Mouse (Mus musculus) gonadal fat pad, adult 2 months (tissue): ENCODE measurements around the gene 6030408B16Rik. TPM values are rescaled to one million over a fixed set of nuclear protein-coding genes. Genes with fewer than 3 reads are reported as not detected.

Source experiments
- DNase-seq: peaks from one replicate; pipeline ENCODE4 v3.0.0-alpha.2; 2012; ENCODE audit warnings: low read depth
- polyA plus RNA-seq: library from polyadenylated mRNA; depleted of rRNA; stranded (reverse); fragments of >200 nt; gene quantifications from 2 replicates; pipeline ENCODE4 v1.2.3, GENCODE M21; 2012; rRNA removed

Gene 6030408B16Rik
- polyA plus RNA-seq = 10.3 and 11.5 TPM in 2 replicates

GRCm38 (mm10) chr15:101293025-101293621 lies at the start of gene 6030408B16Rik:
6030408B16Rik (plus strand) TSS chr15:101293212.
- no peak for DNase-seq

GRCm38 (mm10) chr15:101244012-101244411 lies 49.0 kb upstream of the 6030408B16Rik start:
- DNase-seq = no peak

GRCm38 (mm10) chr15:101246231-101247154 lies 46.5 kb upstream of the 6030408B16Rik start:
- peak; percentile 67 for DNase-seq

- DNase-seq = no peak
Measured at GRCm38 (mm10) chr15:101247155-101247498, 45.9 kb upstream of the 6030408B16Rik start.

- DNase-seq = no peak
Measured at GRCm38 (mm10) chr15:101248029-101248710, 44.8 kb upstream of the 6030408B16Rik start.

GRCm38 (mm10) chr15:101250220-101250800 lies 42.7 kb upstream of the 6030408B16Rik start:
- DNase-seq = no peak

- no peak for DNase-seq
Measured at GRCm38 (mm10) chr15:101251930-101252329, 41.1 kb upstream of the 6030408B16Rik start.

GRCm38 (mm10) chr15:101252614-101253013 lies 40.4 kb upstream of the 6030408B16Rik start:
- no peak for DNase-seq

- no peak for DNase-seq
Measured at GRCm38 (mm10) chr15:101253563-101253885, 39.5 kb upstream of the 6030408B16Rik start.

- no peak for DNase-seq
Measured at GRCm38 (mm10) chr15:101253886-101254795, 38.9 kb upstream of the 6030408B16Rik start, which contains the start of gene Nr4a1. Nr4a1 (plus strand) TSS chr15:101254269.

- DNase-seq = no peak
Measured at GRCm38 (mm10) chr15:101255842-101256462, 37.1 kb upstream of the 6030408B16Rik start.

- no peak for DNase-seq
Measured at GRCm38 (mm10) chr15:101256463-101257206, 36.4 kb upstream of the 6030408B16Rik start.

GRCm38 (mm10) chr15:101258420-101258819 lies 34.6 kb upstream of the 6030408B16Rik start:
- no peak for DNase-seq

GRCm38 (mm10) chr15:101259922-101260321 lies 33.1 kb upstream of the 6030408B16Rik start:
- DNase-seq = no peak

GRCm38 (mm10) chr15:101260387-101260786 lies 32.6 kb upstream of the 6030408B16Rik start:
- no peak for DNase-seq

GRCm38 (mm10) chr15:101260874-101261622 lies 32.0 kb upstream of the 6030408B16Rik start:
- no peak for DNase-seq

- DNase-seq = no peak
Measured at GRCm38 (mm10) chr15:101262502-101262901, 30.5 kb upstream of the 6030408B16Rik start.

- no peak for DNase-seq
Measured at GRCm38 (mm10) chr15:101266132-101266963, 26.7 kb upstream of the 6030408B16Rik start.
